Mouse (Mus musculus): Measurements from ENCODE around the gene Setdb1.

GRCm38 (mm10) chr3:95314075-95314474 lies 42.9 kb downstream of the Setdb1 start:
- no peak for TF ChIP-seq POLR2A (IDR thresholded peaks at IDR 0.05; ENCODE audit: insufficient read length, low read depth)
- no peak for TF ChIP-seq MYOD1 (IDR thresholded peaks at IDR 0.05; ENCODE audit: control insufficient read depth in 1 of 3, insufficient read length in 2 of 3, low read depth in 2 of 3)
- TF ChIP-seq SRF (IDR thresholded peaks at IDR 0.05; ENCODE audit: control insufficient read depth, insufficient read length, low read depth) = no peak
- TF ChIP-seq MYOG (IDR thresholded peaks at IDR 0.05; ENCODE audit: control insufficient read depth in 1 of 3, insufficient read depth in 1 of 3, insufficient read length in 2 of 3, low read depth in 2 of 3) = no peak
- TF ChIP-seq POLR2AphosphoS2 (IDR thresholded peaks at IDR 0.05; ENCODE audit: insufficient read length, low read depth) = no peak
- no peak for TF ChIP-seq TCF12 (IDR thresholded peaks at IDR 0.05; ENCODE audit: insufficient read depth, poor library complexity, severe bottlenecking)
- no peak for TF ChIP-seq MAX (IDR thresholded peaks at IDR 0.05; ENCODE audit: low read depth)
- no peak for TF ChIP-seq CEBPB (IDR thresholded peaks at IDR 0.05; ENCODE audit: insufficient read depth, poor library complexity, severe bottlenecking)
- no peak for TF ChIP-seq TCF3 (IDR thresholded peaks at IDR 0.05; ENCODE audit: insufficient read length, low read depth)

All from myocyte (in vitro differentiated cells).